8 mouse cellular contexts compared by ENCODE assay signal in the genomic region with DNA sequence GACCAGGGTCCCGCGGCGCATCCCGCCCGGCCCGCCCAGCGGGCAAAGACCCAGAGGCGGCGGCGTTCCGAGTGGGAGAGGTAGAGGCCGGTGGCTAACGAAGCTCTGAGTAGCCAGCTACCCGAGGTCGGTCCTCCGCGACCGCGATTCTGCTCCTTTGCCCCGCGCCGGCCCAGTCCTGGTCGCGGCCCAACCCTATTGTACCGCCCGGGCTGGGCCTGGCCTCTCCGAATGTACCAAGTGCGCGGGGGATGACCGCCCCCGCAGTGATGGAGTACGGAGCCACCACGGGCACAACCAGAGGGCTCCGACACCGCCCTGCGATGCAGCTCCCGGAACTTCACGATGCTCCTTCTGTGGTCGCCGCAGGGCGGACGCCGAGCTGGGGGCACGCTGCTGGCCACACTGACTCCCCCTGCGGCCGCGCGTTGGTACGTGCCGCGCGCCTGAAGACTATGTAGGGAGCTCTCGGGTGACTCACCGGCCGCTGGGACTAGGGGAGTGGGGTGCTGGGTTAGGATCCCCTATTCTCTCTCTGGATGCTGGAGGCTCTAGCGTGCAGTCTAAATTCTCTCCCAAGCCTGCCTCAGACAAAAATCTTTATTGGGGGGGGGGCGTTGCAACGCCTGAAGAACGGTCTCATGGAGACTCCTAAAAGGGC. TPM values are rescaled to one million over a fixed set of nuclear protein-coding genes. Genes with fewer than 3 reads are reported as not detected.
DNase-seq lines count a peak whose midpoint lies in the region; ATAC-seq lines count a peak whose summit lies in the region.

A gene (minus strand): TSS at position 213 of the 661 bp plus-strand sequence.

- no peaks in the 10 kb centered on the region for H3K27me3 ChIP-seq in hindbrain, embryonic 15.5 days

- H3K4me1 ChIP-seq in hindbrain, embryonic 15.5 days (replicated peaks), result peaks cover 70% of the 10 kb centered on the region

- H3K27ac ChIP-seq in hindbrain, embryonic 15.5 days (replicated peaks), result peak within 1 kb of the TSS; percentile 97

- no peaks in the 10 kb centered on the region for H3K36me3 ChIP-seq in hindbrain, embryonic 15.5 days

- H3K9ac ChIP-seq in hindbrain, embryonic 15.5 days, result peak within 1 kb of the TSS; percentile 99

- ATAC-seq in hindbrain, embryonic 15.5 days (ENCODE audit: low FRiP score, low read depth), result peak; percentile 85

- H3K9me3 ChIP-seq in hindbrain, embryonic 15.5 days, result no peaks in the 10 kb centered on the region

- 0% methylated on average over 58 of the region's 59 CpGs for WGBS in hindbrain, embryonic 15.5 days

- H3K4me2 ChIP-seq in hindbrain, embryonic 15.5 days, result peak within 1 kb of the TSS; percentile 97

- peak within 1 kb of the TSS; percentile 86 for H3K4me3 ChIP-seq in hindbrain, embryonic 15.5 days

- DNase-seq in R1 (ENCODE audit: low read depth, low spot score), result peak; percentile 83
- DNase-seq in cerebellum, postnatal 36 days, result peak; percentile 92 to 93
- peak; percentile 90 for DNase-seq in gastrocnemius, adult 18-20 months (ENCODE audit: low spot score)
- peak; percentile 82 for DNase-seq in left cerebral cortex, adult 11 months (ENCODE audit: low spot score)
- DNase-seq in lung, postnatal 4 days, result peak; percentile 91 to 93
- DNase-seq in retina, postnatal 1 day, result peak; percentile 92
- peak; percentile 92 for DNase-seq in thymus, postnatal 4 days

RNA-seq across cellular contexts. Expression of the gene that starts here (rescaled TPM):
- 100 to 1,000 TPM; 185 to 200 TPM for total RNA-seq in gastrocnemius, adult 18-20 months (2021)
- polyA plus RNA-seq in hindbrain, embryonic 15.5 days (2015; fragmentation: Nextera tagmentation; extraction: Ambion mirVana), result 82.9 and 97.5 TPM in 2 replicates

Comparison
In these comparisons a context has a peak if more than half of its experiments do, and no peak if none do; other contexts are left out.
1. Peak in every context shown above with its lines: DNase-seq, ATAC-seq, H3K4me3 ChIP-seq and H3K27ac ChIP-seq.